Mouse (Mus musculus) small intestine, adult 2 months (tissue): ENCODE measurements at regions not wholly inside any gene's neighbourhood (a gene's known extent, or its start where the extent isn't known, plus 50 kb on each side); places are given as distances from the start of the nearest gene placed in this dataset.

ENCODE experiments used
- H3K27ac ChIP-seq: fragments of 200-500 bp; 2 replicates; pipeline ENCODE4 v1.5.1; 2012; ENCODE audit warnings: low read depth, low read length, control low read depth, inconsistent platforms; ENCODE audit not compliant: insufficient read depth
- H3K27me3 ChIP-seq: fragments of 200-500 bp; 2 replicates; pipeline ENCODE4 v1.6.1; 2012; ENCODE audit warnings: mild to moderate bottlenecking, moderate library complexity, low read length, inconsistent platforms; ENCODE audit not compliant: control insufficient read depth, insufficient read depth
- H3K36me3 ChIP-seq: fragments of 200-500 bp; 2 replicates; pipeline ENCODE4 v1.6.1; 2012; ENCODE audit warnings: mild to moderate bottlenecking, low read length, control low read depth, inconsistent platforms; ENCODE audit not compliant: control insufficient read depth, insufficient read depth
- H3K4me1 ChIP-seq: fragments of 200-500 bp; 2 replicates; pipeline ENCODE4 v1.6.1; 2012; ENCODE audit warnings: low read length, inconsistent platforms, mixed read lengths; ENCODE audit not compliant: control insufficient read depth, insufficient read depth, insufficient read length
- H3K4me3 ChIP-seq: fragments of 200-500 bp; 2 replicates; pipeline ENCODE4 v1.5.1; 2012; ENCODE audit warnings: low read depth, mild to moderate bottlenecking, control low read depth, inconsistent platforms, low read length, moderate library complexity
- CTCF ChIP-seq: fragments of 200-500 bp; IDR thresholded peaks from 2 replicates; pipeline ENCODE4 v1.5.1; 2012; ENCODE audit warnings: low read depth, mild to moderate bottlenecking, control low read depth, inconsistent platforms, low read length, moderate library complexity, mixed read lengths; ENCODE audit not compliant: insufficient replicate concordance, insufficient read length; ENCODE audit errors: extremely low read depth
- POLR2A ChIP-seq: fragments of 200-500 bp; IDR thresholded peaks from 2 replicates; pipeline ENCODE4 v1.6.1; 2012; ENCODE audit warnings: low read depth, mild to moderate bottlenecking, control low read depth, inconsistent platforms, low read length, moderate library complexity
- WGBS: fragments of 180-500 bp; shearing (Covaris S2); methylation state at CpG from one replicate; pipeline ENCODE4 v1.1.7; 2018; 5-methylcytosine and 5-hydroxymethylcytosine counted together

- TF ChIP-seq POLR2A (no peak), CTCF (no peak)
- no peaks in the 10 kb centered on the region for H3K36me3 ChIP-seq
- no peaks in the 10 kb centered on the region for H3K27me3 ChIP-seq
- no peak overlapping the region for H3K4me3 ChIP-seq
- WGBS, result 74% methylated on average over 10 of the region's 10 CpGs
- H3K27ac ChIP-seq, result no peak overlapping the region
- H3K4me1 ChIP-seq, result peaks cover 4% of the 10 kb centered on the region; the same call in 1 of the 2 replicates
Observed at GRCm38 (mm10) chr14:76828453-76829160, 208.0 kb upstream of the Ccdc122 start.

DNA sequence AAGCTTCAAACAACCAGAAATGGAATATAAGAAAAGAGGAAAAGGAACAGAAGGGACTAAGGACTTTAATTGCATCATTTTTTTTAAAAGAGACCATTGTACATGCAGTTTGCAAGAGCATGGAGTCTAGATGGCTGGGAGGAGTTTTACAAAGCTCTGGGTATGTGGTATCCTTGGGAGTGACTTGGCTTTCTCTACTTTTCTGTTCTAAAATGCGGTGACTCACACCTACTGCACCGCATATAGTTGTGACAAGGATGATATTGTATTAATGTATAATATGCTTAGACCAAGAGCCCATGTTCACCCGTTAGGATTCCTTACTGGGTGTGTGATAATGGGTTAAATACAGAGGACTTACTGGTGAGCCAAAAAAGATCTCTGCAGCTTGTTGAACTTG is 212.5 kb upstream of the Ccdc122 start:
- TF ChIP-seq POLR2A (no peak), CTCF (no peak)

GRCm38 (mm10) chr14:76822766-76823325 is 213.7 kb upstream of the Ccdc122 start:
- Histone ChIP-seq H3K27ac (peak overlapping the region; percentile 82), H3K27me3 (no peaks in the 10 kb centered on the region), H3K36me3 (no peaks in the 10 kb centered on the region), H3K4me3 (no peak overlapping the region), H3K4me1 (peaks cover 30% of the 10 kb centered on the region)
- 49% methylated on average over 9 of the region's 9 CpGs for WGBS
- TF ChIP-seq CTCF, result no peak
- TF ChIP-seq POLR2A, result no peak

More for the DNA sequence above, 212.5 kb upstream of the Ccdc122 start:
- Histone ChIP-seq H3K27me3 (no peaks in the 10 kb centered on the region), H3K27ac (no peak overlapping the region), H3K4me3 (no peak overlapping the region), H3K4me1 (peaks cover 20% of the 10 kb centered on the region), H3K36me3 (no peaks in the 10 kb centered on the region)
- 94% methylated on average over 3 of the region's 3 CpGs for WGBS

DNA sequence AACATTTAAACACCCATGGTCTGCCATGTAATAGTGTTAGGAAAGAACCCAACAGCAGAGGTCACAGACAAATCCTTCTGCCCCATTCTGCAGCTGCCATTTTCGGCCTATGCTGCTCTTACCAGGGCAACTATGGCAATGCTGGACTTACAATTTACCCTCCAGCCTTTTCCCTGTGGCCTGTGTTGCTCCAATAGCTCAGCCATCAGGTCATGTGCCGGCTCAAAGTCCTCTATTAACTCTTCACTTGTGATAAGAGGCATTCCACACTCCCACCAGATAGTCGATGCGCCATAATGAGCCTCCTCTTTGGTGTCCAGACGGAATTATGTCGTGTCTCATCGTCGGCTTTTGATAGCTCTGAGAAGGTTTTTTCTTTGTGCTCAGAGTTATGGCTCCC is 214.7 kb upstream of the Ccdc122 start:
- WGBS, result 29% methylated on average over 8 of the region's 8 CpGs
- Histone ChIP-seq H3K36me3 (no peaks in the 10 kb centered on the region), H3K4me3 (no peak overlapping the region), H3K27me3 (no peaks in the 10 kb centered on the region), H3K27ac (peak overlapping the region; percentile 82), H3K4me1 (peaks cover 35% of the 10 kb centered on the region)
- no peak for TF ChIP-seq POLR2A

DNA sequence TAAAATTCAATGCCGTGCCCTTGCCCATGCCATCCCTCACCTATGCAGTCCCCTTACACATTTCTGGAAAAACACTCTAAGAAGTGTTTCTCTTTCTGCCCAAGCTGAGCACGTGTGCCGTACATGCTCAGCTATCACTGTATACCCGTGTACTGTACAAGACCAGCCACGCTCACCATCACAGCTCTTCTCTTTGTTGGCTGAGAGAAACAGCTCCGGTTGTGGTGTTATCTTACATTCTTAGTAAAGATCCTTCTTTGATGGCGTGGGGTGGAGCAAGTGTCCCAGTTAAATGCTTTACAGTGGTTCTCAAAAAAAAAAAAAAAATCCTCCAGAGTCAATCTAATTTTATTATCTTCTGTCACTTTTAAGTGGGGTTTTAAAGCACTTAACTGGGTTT is 215.1 kb upstream of the Ccdc122 start:
- H3K27ac ChIP-seq, result no peak overlapping the region; the same call in 1 of the 2 replicates
- TF ChIP-seq POLR2A, result no peak
- peaks cover 39% of the 10 kb centered on the region for H3K4me1 ChIP-seq
- H3K27me3 ChIP-seq, result no peaks in the 10 kb centered on the region
- H3K36me3 ChIP-seq, result no peaks in the 10 kb centered on the region
- H3K4me3 ChIP-seq, result no peak overlapping the region
- 74% methylated on average over 7 of the region's 7 CpGs for WGBS

- Histone ChIP-seq H3K27me3 (no peaks in the 10 kb centered on the region), H3K4me3 (no peak overlapping the region), H3K27ac (no peak overlapping the region), H3K36me3 (no peaks in the 10 kb centered on the region), H3K4me1 (peaks cover 41% of the 10 kb centered on the region)
- WGBS, result 93% methylated on average over 6 of the region's 6 CpGs
- TF ChIP-seq CTCF, result no peak
- no peak for TF ChIP-seq POLR2A
Observed at GRCm38 (mm10) chr14:76820989-76821388, 215.6 kb upstream of the Ccdc122 start.

DNA sequence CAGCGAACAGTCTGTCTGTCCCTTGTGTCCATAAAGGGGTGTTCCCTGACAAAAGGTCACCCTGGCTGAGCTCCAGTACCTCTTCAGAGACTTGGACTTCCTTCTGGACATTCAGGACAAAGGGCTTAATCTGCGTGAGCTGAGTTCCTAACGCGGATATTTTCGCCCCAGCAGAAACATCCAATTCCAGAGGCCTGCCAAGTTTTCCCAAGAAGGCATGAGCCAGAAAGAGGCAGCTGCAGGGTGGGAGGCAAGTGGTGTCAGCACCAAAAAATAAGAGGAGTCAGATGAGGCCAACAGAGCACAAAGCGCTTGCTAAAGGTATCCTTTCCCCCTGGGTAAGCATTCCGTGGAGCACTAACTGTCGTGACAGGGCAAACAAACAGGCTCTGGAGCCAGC is 216.9 kb upstream of the Ccdc122 start:
- H3K4me1 ChIP-seq, result peaks cover 41% of the 10 kb centered on the region
- H3K36me3 ChIP-seq, result no peaks in the 10 kb centered on the region
- WGBS, result 40% methylated on average over 8 of the region's 8 CpGs
- no peaks in the 10 kb centered on the region for H3K27me3 ChIP-seq
- TF ChIP-seq POLR2A (no peak), CTCF (no peak)
- H3K4me3 ChIP-seq, result 0 out of 2 replicates have a peak overlapping the region, but pooled peaks have one; percentile 8
- peak overlapping the region; percentile 87 for H3K27ac ChIP-seq
